Mouse (Mus musculus) gastrocnemius, adult 2 months (tissue): ENCODE measurements around the gene Hoxa13. TPM values are rescaled to one million over a fixed set of nuclear protein-coding genes. Genes with fewer than 3 reads are reported as not detected.
A peak's percentile ranks its signal among the peaks of the same experiment; 100 is the strongest.

ENCODE experiments used
- DNase-seq: peaks from one replicate; pipeline ENCODE4 v3.0.0; 2022
- H3K27ac ChIP-seq: fragments of 200-600 bp; 2 replicates; pipeline ENCODE4 v1.8.1; 2022; ENCODE audit warnings: mild to moderate bottlenecking
- H3K4me3 ChIP-seq: fragments of 200-600 bp; 2 replicates; pipeline ENCODE4 v1.8.1; 2022; ENCODE audit warnings: mild to moderate bottlenecking, moderate library complexity
- CTCF ChIP-seq: fragments of 200-600 bp; IDR thresholded peaks from 2 replicates; pipeline ENCODE4 v1.8.1; 2022; ENCODE audit warnings: antibody characterized with exemption, mild to moderate bottlenecking, moderate library complexity
- intact Hi-C: fragments of 180-260 bp; cut with DNase I; formaldehyde crosslinking; loops from one replicate; pipeline ENCODE4 v1.15.1; 2025
- total RNA-seq, 2 experiments: library from RNA; stranded (reverse); gene quantifications; 2 replicates each; pipeline ENCODE4 v1.2.3; 2021

Gene Hoxa13
- total RNA-seq, 2 experiments from 2014 or later, result 1.5 to 3.8 TPM

- Histone ChIP-seq H3K4me3 (peak overlapping the region; percentile 76), H3K27ac (peak overlapping the region; percentile 93)
- DNase-seq, result peak; percentile 77
- intact Hi-C loops, result loop anchor here (1.0 kb wide), 1 partner anchor 1056 kb away; no protein-coding TSS in a partner anchor
- TF ChIP-seq CTCF, result no peak
Observed at GRCm38 (mm10) chr6:52228475-52229465, 31.9 kb downstream of the Hoxa13 start.

- peak overlapping the region; percentile 93 for H3K27ac ChIP-seq
- no peak for DNase-seq
- H3K4me3 ChIP-seq, result peak overlapping the region; percentile 76
- TF ChIP-seq CTCF, result no peak
- intact Hi-C loops, result no loop called here
Observed at GRCm38 (mm10) chr6:52227470-52228222, 33.0 kb downstream of the Hoxa13 start.

DNA sequence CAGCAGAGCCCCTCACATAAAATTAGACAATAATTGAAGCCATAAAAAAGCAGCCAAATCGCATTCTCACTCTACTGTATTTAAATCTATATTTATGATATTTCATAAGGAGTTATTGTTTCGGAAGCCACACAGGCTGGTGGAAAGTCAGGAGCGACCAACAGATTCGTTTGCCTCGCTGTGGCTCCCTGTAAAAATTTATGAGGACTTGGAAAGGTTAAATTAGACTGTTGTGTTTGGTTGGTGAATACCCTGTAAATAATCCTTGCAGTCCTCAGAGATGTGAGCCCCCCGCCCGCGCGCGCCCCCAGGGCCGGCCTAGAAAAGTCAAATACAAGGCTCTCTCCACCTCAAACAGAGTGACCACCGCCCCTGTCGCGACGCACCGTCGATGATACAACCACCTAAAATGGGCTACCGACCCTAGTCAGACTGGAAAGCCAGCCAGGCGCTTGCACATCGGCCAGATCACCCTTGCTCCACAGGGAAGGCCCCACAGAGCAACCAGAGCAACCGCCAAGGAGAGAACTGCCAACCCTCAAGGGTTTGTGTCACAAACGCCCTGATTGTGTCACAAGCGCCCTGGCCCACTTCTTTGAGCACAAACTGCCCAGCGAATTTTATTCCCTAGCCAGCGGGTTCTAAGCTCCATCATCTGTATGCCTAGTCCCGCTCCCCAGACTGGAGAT is 34.0 kb downstream of the Hoxa13 start:
- TF ChIP-seq CTCF, result no peak
- peak overlapping the region; percentile 93 for H3K27ac ChIP-seq
- intact Hi-C loops, result no loop called here
- H3K4me3 ChIP-seq, result peak overlapping the region; percentile 76
- no peak for DNase-seq

DNA sequence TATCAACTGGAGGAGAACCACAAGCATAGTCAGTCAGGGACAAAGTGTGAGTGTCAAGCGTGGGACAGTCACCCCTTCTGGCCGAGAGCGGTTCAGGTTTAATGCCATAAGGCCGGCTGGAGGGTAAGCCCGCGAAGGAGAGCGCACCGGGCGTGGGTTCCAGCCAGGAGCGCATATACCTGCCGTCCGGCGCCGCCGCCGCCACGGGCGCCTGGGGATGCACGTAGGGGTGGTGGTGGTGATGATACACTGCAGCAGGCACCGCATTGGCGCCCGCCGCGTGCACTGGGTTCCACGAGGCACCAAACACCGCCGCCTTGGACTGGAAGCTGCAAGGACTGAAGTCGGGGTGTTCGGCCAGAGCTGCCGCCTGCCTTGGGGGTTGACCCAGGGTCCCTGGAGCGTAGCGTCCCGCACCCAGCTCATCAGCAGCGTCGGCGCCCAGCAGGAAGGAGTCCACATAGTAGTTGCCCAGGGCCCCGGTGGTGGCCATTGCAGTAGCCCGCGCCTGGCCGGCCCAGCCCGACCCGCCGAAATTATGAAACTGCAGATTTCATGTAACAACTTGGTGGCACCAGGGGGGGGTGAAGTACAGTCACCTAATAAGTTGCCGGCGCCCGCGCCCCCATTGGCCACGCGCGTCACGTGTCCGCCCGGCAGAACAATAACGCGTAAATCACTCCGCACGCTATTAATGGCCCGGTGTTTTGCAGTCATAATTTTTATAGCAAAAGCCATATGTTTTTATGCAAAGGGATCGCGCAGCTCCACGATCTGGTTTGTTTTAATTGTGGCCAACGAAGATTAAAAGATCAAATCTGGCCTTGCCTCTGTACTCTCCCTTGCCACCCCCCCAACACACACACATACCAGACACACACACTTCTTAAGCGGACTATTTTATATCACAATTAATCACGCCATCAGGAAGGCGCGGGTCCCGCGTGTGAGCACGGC is 34.8 kb downstream of the Hoxa13 start:
- Histone ChIP-seq H3K27ac (peak overlapping the region; percentile 93), H3K4me3 (peak overlapping the region; percentile 76)
- TF ChIP-seq CTCF, result no peak
- DNase-seq, result peak; percentile 93
- intact Hi-C loops, result loop anchor here (2.0 kb wide), 1 partner anchor 15 kb away; no protein-coding TSS in a partner anchor

DNA sequence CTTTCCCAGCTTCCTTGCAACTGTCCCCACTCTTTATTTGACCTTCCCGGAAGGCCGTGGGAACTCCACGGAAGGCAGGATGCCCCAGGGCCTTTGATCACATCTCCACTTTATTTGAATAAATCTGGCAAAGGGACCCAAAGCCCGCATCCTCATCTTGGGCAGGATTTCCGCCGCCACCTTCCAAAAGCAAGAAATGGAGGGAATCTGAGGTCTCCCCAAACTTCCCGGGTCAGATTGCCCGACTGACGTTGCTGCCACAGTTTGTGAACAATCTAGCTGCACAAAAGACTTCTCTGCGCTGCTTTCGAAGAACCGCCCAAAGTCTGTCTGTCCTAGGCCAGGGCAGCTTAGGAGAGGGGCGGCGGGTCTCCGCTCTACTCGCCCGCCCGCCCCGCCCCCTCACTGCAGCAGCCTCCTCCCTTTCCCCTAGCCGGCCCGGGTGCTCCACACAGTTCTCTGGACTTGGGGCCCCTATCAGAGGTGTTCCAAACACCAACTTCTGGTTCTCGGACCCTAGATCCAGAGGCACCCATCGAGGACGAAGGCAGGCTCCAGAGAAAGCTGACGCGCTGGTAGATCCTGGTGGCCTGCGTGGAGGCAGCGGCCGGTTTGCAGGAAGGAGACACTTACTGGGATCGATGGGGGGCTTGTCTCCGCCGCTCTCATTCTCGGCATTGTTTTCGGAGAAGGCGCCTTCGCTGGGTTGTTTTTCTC is 35.6 kb downstream of the Hoxa13 start:
- Histone ChIP-seq H3K27ac (peak overlapping the region; percentile 93), H3K4me3 (peak overlapping the region; percentile 76)
- no peak for TF ChIP-seq CTCF
- intact Hi-C loops, result loop anchor here (2.0 to 5.0 kb wide), 2 partner anchors 14 to 753 kb away; partner anchors contain the start of gene Cbx3
- no peak for DNase-seq

- intact Hi-C loops, result loop anchor here (2.0 to 5.0 kb wide), 2 partner anchors 13 to 752 kb away; partner anchors contain the start of gene Cbx3
- Histone ChIP-seq H3K4me3 (peak overlapping the region; percentile 76), H3K27ac (peak overlapping the region; percentile 93)
- TF ChIP-seq CTCF, result no peak
- DNase-seq, result no peak
Observed at GRCm38 (mm10) chr6:52223939-52224760, 36.5 kb downstream of the Hoxa13 start.

- TF ChIP-seq CTCF, result no peak
- peak; percentile 35 for DNase-seq
- intact Hi-C loops, result loop anchor here (5.0 kb wide), 1 partner anchor 750 kb away; the partner anchor contains the start of gene Cbx3
- H3K4me3 ChIP-seq, result peak overlapping the region; percentile 76
- H3K27ac ChIP-seq, result peak overlapping the region; percentile 93
Observed at GRCm38 (mm10) chr6:52222729-52223128, 38.0 kb downstream of the Hoxa13 start.

GRCm38 (mm10) chr6:52221993-52222685 is 38.5 kb downstream of the Hoxa13 start:
- TF ChIP-seq CTCF, result no peak
- peak overlapping the region; percentile 93 for H3K27ac ChIP-seq
- intact Hi-C loops, result loop anchor here (2.0 to 5.0 kb wide), 3 partner anchors 345 to 750 kb away; partner anchors contain the start of gene Cbx3
- DNase-seq, result peak; percentile 54
- H3K4me3 ChIP-seq, result peak overlapping the region; percentile 76

DNA sequence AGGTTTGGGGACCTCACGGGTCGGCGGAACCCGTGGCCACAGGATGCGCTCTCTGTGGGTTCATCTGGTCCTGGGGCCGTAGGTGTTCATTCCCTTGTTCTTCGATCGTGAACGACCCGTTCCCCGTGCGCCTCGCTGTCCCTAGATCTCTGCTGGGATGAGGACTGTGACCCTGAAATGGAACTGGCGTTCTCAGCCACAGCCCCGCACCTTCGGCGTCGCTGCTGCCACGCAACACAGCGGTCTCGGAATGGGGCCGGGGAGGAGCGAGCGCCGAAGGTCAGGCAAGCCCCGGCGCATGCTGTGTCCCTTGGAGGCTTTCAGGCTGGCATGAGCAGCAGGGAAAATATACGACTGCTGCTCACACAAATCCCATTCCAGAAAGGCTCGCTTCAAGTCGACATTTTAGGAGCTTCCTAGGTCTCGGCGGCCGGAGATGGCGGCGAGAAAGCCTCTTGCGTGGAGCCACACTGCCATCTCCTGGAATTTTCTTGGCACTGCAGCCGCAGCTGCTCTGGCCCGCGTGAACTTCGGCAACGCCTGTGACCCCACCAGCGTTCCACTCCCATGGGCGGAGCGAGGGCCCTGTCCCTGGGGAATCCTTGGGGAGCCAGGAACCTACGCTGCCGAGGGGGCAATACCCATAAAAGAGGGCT is 39.2 kb downstream of the Hoxa13 start, which contains the start of gene Hoxa7:
TSS of gene Hoxa7 (minus strand) at position 518 of the 656 bp plus-strand sequence.
- peak; percentile 95 for DNase-seq
- no peak; the same call in 1 of the 2 replicates for TF ChIP-seq CTCF
- intact Hi-C loops, result loop anchor here (2.0 to 5.0 kb wide), 3 partner anchors 345 to 749 kb away; partner anchors contain the start of gene Cbx3
- Histone ChIP-seq H3K27ac (peak within 1 kb of the TSS; percentile 93), H3K4me3 (peak within 1 kb of the TSS; percentile 76)
